In the genomic region with DNA sequence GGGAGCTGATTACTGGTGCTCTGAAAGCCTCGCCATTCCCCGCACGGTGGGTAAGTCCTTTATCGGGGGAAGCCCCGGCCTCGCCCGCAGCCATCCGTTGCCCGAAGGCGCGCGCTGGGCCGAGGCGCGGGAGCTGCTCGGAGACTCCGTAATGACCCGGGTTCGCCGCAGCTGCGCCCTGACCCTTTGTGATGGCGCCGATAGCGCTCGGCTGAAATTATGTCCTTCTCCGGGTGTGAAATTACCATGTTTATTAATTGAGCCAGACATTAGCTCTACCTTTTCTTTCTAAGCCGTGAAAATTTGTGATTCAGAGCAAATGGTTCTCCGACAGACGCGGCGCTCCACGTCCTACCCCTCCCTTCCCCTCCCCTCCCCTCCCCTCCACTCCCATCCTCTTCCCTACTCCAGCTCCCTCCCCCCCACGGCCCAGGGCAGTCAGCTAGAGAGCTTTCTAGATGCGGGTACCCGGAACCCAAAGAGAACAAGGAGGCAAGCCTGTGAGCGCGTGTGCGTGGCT, we compare ENCODE assay signal across 11 mouse cellular contexts. TPM values are rescaled to one million over a fixed set of nuclear protein-coding genes. Genes with fewer than 3 reads are reported as not detected.
DNase-seq lines count a peak whose midpoint lies in the region; ATAC-seq lines count a peak whose summit lies in the region.
"Had no signal": no experiment of that assay in that cellular context is flagged by ENCODE, and none has a peak within 500 bp of the region (broad histone marks: within the 10 kb centered on the region; RNA-seq: fewer than 3 reads in every experiment).

No protein-coding gene starts in this region.

- H3K27me3 ChIP-seq in kidney, embryonic 15.5 days: peaks cover 96% of the 10 kb centered on the region
- peaks cover 83% of the 10 kb centered on the region for H3K27me3 ChIP-seq in embryonic facial prominence, embryonic 14.5 days (replicated peaks; ENCODE audit: control insufficient read depth, insufficient read depth, low read length)
- peaks cover 94% of the 10 kb centered on the region for H3K27me3 ChIP-seq in limb, embryonic 10.5 days (ENCODE audit: low read depth, poor library complexity, severe bottlenecking)

- H3K4me2 ChIP-seq in kidney, embryonic 15.5 days: peak overlapping the region; percentile 55
- H3K4me2 ChIP-seq in embryonic facial prominence, embryonic 14.5 days (ENCODE audit: low read depth, low read length): peak overlapping the region; percentile 55

- H3K4me3 ChIP-seq in kidney, embryonic 15.5 days (replicated peaks): peak overlapping the region; percentile 34
- H3K4me3 ChIP-seq in embryonic facial prominence, embryonic 14.5 days (ENCODE audit: low read depth, low read length): peak overlapping the region; percentile 34
- peak overlapping the region; percentile 45 for H3K4me3 ChIP-seq in limb, embryonic 10.5 days

- H3K27ac ChIP-seq in kidney, embryonic 15.5 days: no peak overlapping the region
- H3K27ac ChIP-seq in embryonic facial prominence, embryonic 14.5 days (replicated peaks; ENCODE audit: low read depth, low read length): no peak overlapping the region
- peak overlapping the region; percentile 66 for H3K27ac ChIP-seq in limb, embryonic 10.5 days

- no peak for ATAC-seq in kidney, embryonic 15.5 days (replicated peaks; ENCODE audit: low FRiP score)
- peak; percentile 48; the same call in 1 of the 2 replicates for ATAC-seq in embryonic facial prominence, embryonic 14.5 days (ENCODE audit: low read depth)

- H3K4me1 ChIP-seq in kidney, embryonic 15.5 days: peaks cover 24% of the 10 kb centered on the region
- 0 out of 2 replicates have a peak, but pooled peaks cover 11% of the 10 kb centered on the region for H3K4me1 ChIP-seq in embryonic facial prominence, embryonic 14.5 days (ENCODE audit: control insufficient read depth, insufficient read depth, low read length)
- peaks cover 78% of the 10 kb centered on the region for H3K4me1 ChIP-seq in limb, embryonic 10.5 days

- H3K36me3 ChIP-seq in kidney, embryonic 15.5 days: no peaks in the 10 kb centered on the region
- no peaks in the 10 kb centered on the region for H3K36me3 ChIP-seq in embryonic facial prominence, embryonic 14.5 days (ENCODE audit: control insufficient read depth, insufficient read depth, low read length)
- no peaks in the 10 kb centered on the region for H3K36me3 ChIP-seq in limb, embryonic 10.5 days

- no peak overlapping the region for H3K9ac ChIP-seq in kidney, embryonic 15.5 days
- H3K9ac ChIP-seq in embryonic facial prominence, embryonic 14.5 days (ENCODE audit: low read depth, low read length): 0 out of 2 replicates have a peak overlapping the region, but pooled peaks have one; percentile 32

- H3K9me3 ChIP-seq in kidney, embryonic 15.5 days (replicated peaks): no peaks in the 10 kb centered on the region
- H3K9me3 ChIP-seq in embryonic facial prominence, embryonic 14.5 days (ENCODE audit: control insufficient read depth, low read length): no peaks in the 10 kb centered on the region
- no peaks in the 10 kb centered on the region for H3K9me3 ChIP-seq in limb, embryonic 10.5 days (replicated peaks)

- under 1% methylated on average over 37 of the region's 38 CpGs for WGBS in kidney, embryonic 15.5 days
- WGBS in embryonic facial prominence, embryonic 14.5 days: under 1% methylated on average over 37 of the region's 38 CpGs
- under 1% methylated on average over 38 of the region's 38 CpGs for WGBS in limb, embryonic 10.5 days

- DNase-seq in kidney, postnatal 10 days: no peak
- no peak for DNase-seq in embryonic facial prominence, embryonic 14.5 days (ENCODE audit: low spot score)
- peak; percentile 71 for DNase-seq in limb, embryonic 10.5 days (ENCODE audit: low spot score)
- DNase-seq in retina, postnatal 1 day: peak; percentile 75
- DNase-seq in c-Kit-positive CD71-positive TER-119-positive erythroid progenitor cells, embryonic 14.5 days (ENCODE audit: low spot score): no peak
- DNase-seq in cerebellum, adult 9-11 months: no peak
- DNase-seq in layer of hippocampus, postnatal 10 days (ENCODE audit: low spot score in 2 of 2): no peak
- DNase-seq: cerebellum, adult 11-12 months; right cerebral cortex, postnatal 4 days had no signal

RNA-seq across cellular contexts. Expression of gene Tfap2a, which starts 34.1 kb away (rescaled TPM):
- 2.8 and 4.1 TPM in 2 replicates for polyA plus RNA-seq in kidney, embryonic 15.5 days (2015; fragmentation: Nextera tagmentation; extraction: Ambion mirVana)
- 4.6 and 5.0 TPM in 2 replicates for polyA plus RNA-seq in embryonic facial prominence, embryonic 14.5 days (2014; fragmentation: Nextera tagmentation; extraction: Ambion mirVana)
- 6.7 and 6.9 TPM in 2 replicates for polyA plus RNA-seq in limb, embryonic 10.5 days (2016; fragmentation: Nextera tagmentation; extraction: Ambion mirVana)
- under 1 TPM; 0.38 to 0.48 TPM for total RNA-seq in layer of hippocampus, postnatal 10 days (2021)
- total RNA-seq: MEL had no signal

Comparison
In these comparisons a context has a peak if more than half of its experiments do, and no peak if none do; other contexts are left out.
1. DNase-seq: peak in limb, embryonic 10.5 days (single experiment) and retina, postnatal 1 day (single experiment); none in kidney, postnatal 10 days (single experiment), embryonic facial prominence, embryonic 14.5 days (single experiment), c-Kit-positive CD71-positive TER-119-positive erythroid progenitor cells, embryonic 14.5 days (single experiment), cerebellum, adult 9-11 months (single experiment) and layer of hippocampus, postnatal 10 days (0 of 2).
2. Peak in every context shown above with its lines, with median percentiles within 50 percentile points of each other: H3K4me3 ChIP-seq.